Mouse (Mus musculus) myocyte (in vitro differentiated cells): ENCODE results near the gene Arf6.

Source experiments
- CEBPB ChIP-seq: IDR thresholded peaks from 2 replicates; pipeline ENCODE4 v1.6.1; 2011; ENCODE audit warnings: mild to moderate bottlenecking, moderate library complexity; ENCODE audit not compliant: poor library complexity, insufficient read depth, severe bottlenecking
- E2F4 ChIP-seq: IDR thresholded peaks from one replicate; pipeline ENCODE4 v1.6.1; 2011; ENCODE audit warnings: mild to moderate bottlenecking, control low read depth, moderate library complexity; ENCODE audit not compliant: insufficient read depth
- MAX ChIP-seq: IDR thresholded peaks from one replicate; pipeline ENCODE4 v1.6.1; 2011; ENCODE audit warnings: low read depth, mild to moderate bottlenecking, control low read depth
- MYOD1 ChIP-seq, 3 experiments: IDR thresholded peaks; one replicate each; pipeline ENCODE4 v1.6.1; 2011; ENCODE audit warnings: control low read depth in 2 of 3, low read depth in 2 of 3, mild to moderate bottlenecking in 2 of 3, moderate library complexity in 1 of 3; ENCODE audit not compliant: insufficient read length in 2 of 3, control insufficient read depth in 1 of 3
- MYOG ChIP-seq, 3 experiments: IDR thresholded peaks; one replicate each; pipeline ENCODE4 v1.6.1; 2011; ENCODE audit warnings: control low read depth in 2 of 3, low read depth in 2 of 3, mild to moderate bottlenecking in 2 of 3; ENCODE audit not compliant: insufficient read length in 2 of 3, control insufficient read depth in 1 of 3, insufficient read depth in 1 of 3
- POLR2A ChIP-seq: IDR thresholded peaks from one replicate; pipeline ENCODE4 v1.6.1; 2011; ENCODE audit warnings: low read depth, mild to moderate bottlenecking, control low read depth, moderate library complexity; ENCODE audit not compliant: insufficient read length
- POLR2AphosphoS2 ChIP-seq: IDR thresholded peaks from one replicate; pipeline ENCODE4 v1.6.1; 2011; ENCODE audit warnings: low read depth, control low read depth; ENCODE audit not compliant: insufficient read length
- REST ChIP-seq: IDR thresholded peaks from one replicate; pipeline ENCODE4 v1.6.1; 2011; ENCODE audit warnings: mild to moderate bottlenecking, control low read depth, moderate library complexity; ENCODE audit not compliant: insufficient read depth, insufficient read length
- SRF ChIP-seq: IDR thresholded peaks from one replicate; pipeline ENCODE4 v1.6.1; 2011; ENCODE audit warnings: low read depth; ENCODE audit not compliant: control insufficient read depth, insufficient read length
- USF1 ChIP-seq: IDR thresholded peaks from one replicate; pipeline ENCODE4 v1.6.1; 2011; ENCODE audit warnings: low read depth, mild to moderate bottlenecking, control low read depth, moderate library complexity

GRCm38 (mm10) chr12:69402594-69403167 lies 30.7 kb downstream of the Arf6 start:
- TF ChIP-seq E2F4: no peak
- TF ChIP-seq POLR2A: no peak
- TF ChIP-seq MYOD1 (IDR thresholded peaks at IDR 0.05; ENCODE audit: control insufficient read depth in 1 of 3, insufficient read length in 2 of 3, low read depth in 2 of 3): no peak
- no peak for TF ChIP-seq MAX
- no peak for TF ChIP-seq SRF
- TF ChIP-seq POLR2AphosphoS2: no peak
- no peak for TF ChIP-seq USF1
- no peak for TF ChIP-seq MYOG (IDR thresholded peaks at IDR 0.05; ENCODE audit: control insufficient read depth in 1 of 3, insufficient read depth in 1 of 3, insufficient read length in 2 of 3, low read depth in 2 of 3)
- TF ChIP-seq REST: no peak
- TF ChIP-seq CEBPB: no peak
